Mouse (Mus musculus) megakaryocyte, embryonic 14.5 days (primary cell): ENCODE results near the gene Sh2b3.

ENCODE experiments used
- FLI1 ChIP-seq: IDR thresholded peaks from 2 replicates; pipeline ENCODE4 v1.6.1; 2012; ENCODE audit warnings: low read length, inconsistent platforms, mixed read lengths
- GATA1 ChIP-seq: IDR thresholded peaks from 3 replicates; pipeline ENCODE4 v1.6.1; 2012; ENCODE audit warnings: mixed read lengths, low read length, inconsistent platforms, borderline replicate concordance

- no peak for TF ChIP-seq GATA1
- no peak for TF ChIP-seq FLI1
Observed at GRCm38 (mm10) chr5:121853368-121854051, 16.1 kb upstream of the Sh2b3 start.
